Mouse (Mus musculus) embryonic facial prominence, embryonic 12.5 days (tissue): Measurements from ENCODE around the gene Hist1h3b. TPM values are rescaled to one million over a fixed set of nuclear protein-coding genes. Genes with fewer than 3 reads are reported as not detected.
"Not testable (repeated sequence)": the region's sequence is repeated elsewhere in the genome, so short reads cannot be mapped to it uniquely, and the experiment has no call there.

Experiments
- ATAC-seq: fragments of 200-750 bp; cut with Nextera tagmentation; 2 replicates; pipeline ENCODE4 v1.8.0; 2017; ENCODE audit not compliant: insufficient number of reproducible peaks, insufficient read depth, low FRiP score, low TSS enrichment
- H3K27ac ChIP-seq: fragments of 300-500 bp; sonication (generic); 2 replicates; pipeline ENCODE4 v1.5.1; 2016; ENCODE audit warnings: mild to moderate bottlenecking
- H3K27me3 ChIP-seq: fragments of 300-500 bp; sonication (generic); 2 replicates; pipeline ENCODE4 v1.6.1; 2016; ENCODE audit warnings: mild to moderate bottlenecking, moderate library complexity
- H3K36me3 ChIP-seq: fragments of 300-500 bp; sonication (generic); 2 replicates; pipeline ENCODE4 v1.6.1; 2016; ENCODE audit warnings: mild to moderate bottlenecking
- H3K4me1 ChIP-seq: fragments of 300-500 bp; sonication (generic); 2 replicates; pipeline ENCODE4 v1.6.1; 2016
- H3K4me2 ChIP-seq: fragments of 300-500 bp; sonication (generic); replicated peaks from 2 replicates; pipeline ENCODE4 v1.6.1; 2016; ENCODE audit warnings: mild to moderate bottlenecking, moderate library complexity
- H3K4me3 ChIP-seq: fragments of 300-500 bp; sonication (generic); 2 replicates; pipeline ENCODE4 v1.5.1; 2016; ENCODE audit warnings: mild to moderate bottlenecking
- H3K9ac ChIP-seq: fragments of 300-500 bp; sonication (generic); 2 replicates; pipeline ENCODE4 v1.6.1; 2016; ENCODE audit warnings: mild to moderate bottlenecking, moderate library complexity
- H3K9me3 ChIP-seq: fragments of 300-500 bp; sonication (generic); 2 replicates; pipeline ENCODE4 v1.6.1; 2016; ENCODE audit warnings: mild to moderate bottlenecking, moderate library complexity
- WGBS: fragments of 180-500 bp; shearing (Covaris S2); methylation state at CpG from one replicate; pipeline ENCODE4 v1.1.7; 2016; 5-methylcytosine and 5-hydroxymethylcytosine counted together
- polyA plus RNA-seq: library from polyadenylated mRNA; unstranded; fragments of >200 nt; fragmentation: Nextera tagmentation; extraction: Ambion mirVana; gene quantifications from 2 replicates; pipeline ENCODE4 v1.2.1, GENCODE M21; 2016

Hist1h3b gene
- polyA plus RNA-seq, result 14.0 and 23.7 TPM in 2 replicates

DNA sequence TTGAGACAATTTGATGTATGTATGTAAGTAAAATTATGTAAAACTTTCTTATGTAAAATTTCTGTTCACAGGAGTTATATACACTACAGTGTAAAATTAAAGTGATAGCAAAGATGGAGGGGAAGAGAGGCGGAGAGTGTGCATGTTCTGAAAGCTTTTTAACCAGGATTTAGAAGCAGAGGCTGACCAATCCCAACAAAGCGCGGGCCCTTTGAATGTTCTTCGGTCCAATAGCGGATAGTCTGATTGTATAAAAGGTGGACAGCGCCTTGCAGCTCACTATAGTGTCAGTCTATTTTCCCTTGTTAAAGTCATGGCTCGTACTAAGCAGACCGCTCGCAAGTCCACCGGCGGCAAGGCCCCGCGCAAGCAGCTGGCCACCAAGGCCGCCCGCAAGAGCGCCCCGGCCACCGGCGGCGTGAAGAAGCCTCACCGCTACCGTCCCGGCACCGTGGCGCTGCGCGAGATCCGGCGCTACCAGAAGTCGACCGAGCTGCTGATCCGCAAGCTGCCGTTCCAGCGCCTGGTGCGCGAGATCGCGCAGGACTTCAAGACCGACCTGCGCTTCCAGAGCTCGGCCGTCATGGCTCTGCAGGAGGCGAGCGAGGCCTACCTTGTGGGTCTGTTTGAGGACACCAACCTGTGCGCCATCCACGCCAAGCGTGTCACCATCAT lies at the start of gene Hist1h3b:
TSS of gene Hist1h3b (plus strand) at position 201 of the 675 bp plus-strand sequence.
- not testable (repeated sequence) for H3K36me3 ChIP-seq, H3K9me3 ChIP-seq

DNA sequence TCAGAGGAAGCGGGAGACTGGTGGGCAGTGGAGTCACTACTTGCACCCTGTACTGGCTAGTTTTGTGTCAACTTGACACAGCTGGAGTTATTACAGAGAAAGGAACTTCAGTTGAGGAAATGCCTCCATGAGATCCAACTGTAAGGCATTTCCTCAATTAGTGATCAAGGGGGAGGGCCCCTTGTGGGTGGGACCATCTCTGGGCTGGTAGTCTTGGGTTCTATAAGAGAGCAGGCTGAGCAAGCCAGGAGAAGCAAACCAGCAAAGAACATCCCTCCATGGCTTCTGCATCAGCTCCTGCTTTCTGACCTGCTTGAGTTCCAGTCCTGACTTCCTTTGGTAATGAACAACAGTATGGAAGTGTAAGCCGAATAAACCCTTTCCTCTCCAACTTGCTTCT lies 49.3 kb upstream of the Hist1h3b start:
- not testable (repeated sequence) for H3K4me3 ChIP-seq, H3K9ac ChIP-seq, H3K27me3 ChIP-seq, H3K4me2 ChIP-seq, H3K4me1 ChIP-seq, H3K27ac ChIP-seq, H3K36me3 ChIP-seq, H3K9me3 ChIP-seq, ATAC-seq
- 81% methylated on average over 2 of the region's 2 CpGs for WGBS

More for the DNA sequence above, at the start of gene Hist1h3b:
- ATAC-seq, result peak; percentile 88
- 1% methylated on average over 22 of the region's 47 CpGs for WGBS
- not testable (repeated sequence) for H3K4me1 ChIP-seq, H3K27me3 ChIP-seq
- H3K9ac ChIP-seq, result peak within 1 kb of the TSS; percentile 59
- H3K27ac ChIP-seq, result peak within 1 kb of the TSS; percentile 96
- H3K4me2 ChIP-seq, result peak within 1 kb of the TSS; percentile 57
- peak within 1 kb of the TSS; percentile 42 for H3K4me3 ChIP-seq

DNA sequence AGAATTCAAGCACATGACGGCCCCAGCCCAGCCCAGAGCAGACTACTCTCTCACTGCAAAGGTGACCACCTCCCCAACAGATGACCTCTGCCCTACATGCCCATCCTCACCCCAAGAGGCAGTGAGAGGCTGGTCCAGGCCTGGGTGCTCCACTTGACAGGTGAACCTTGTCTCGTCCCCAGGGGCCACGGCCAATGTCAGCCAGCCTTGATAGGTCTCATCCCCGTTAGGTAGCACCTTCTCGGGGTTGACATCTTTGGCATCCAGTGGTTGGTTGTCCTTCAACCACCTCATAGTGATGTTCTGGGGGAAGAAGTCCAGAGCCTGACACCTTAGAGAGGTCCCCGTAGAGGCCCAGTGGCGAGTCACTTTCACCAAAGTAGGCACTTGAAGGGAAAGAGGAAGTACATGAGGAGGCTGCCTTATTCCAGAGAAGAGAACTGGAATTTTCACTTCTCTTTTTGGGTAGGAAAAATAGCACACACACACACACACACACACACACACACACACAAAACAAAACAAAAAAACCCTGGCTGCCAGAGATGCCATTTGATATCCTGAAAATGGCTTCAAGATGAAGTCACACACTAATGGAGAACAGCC lies 46.2 kb upstream of the Hist1h3b start:
- Histone ChIP-seq H3K4me2 (no peak overlapping the region), H3K9ac (no peak overlapping the region), H3K9me3 (no peaks in the 10 kb centered on the region), H3K4me3 (no peak overlapping the region), H3K27ac (no peak overlapping the region), H3K4me1 (peaks cover 14% of the 10 kb centered on the region; the same call in 1 of the 2 replicates), H3K36me3 (no peaks in the 10 kb centered on the region), H3K27me3 (no peaks in the 10 kb centered on the region)
- no peak for ATAC-seq
- WGBS, result 94% methylated on average over 7 of the region's 7 CpGs

DNA sequence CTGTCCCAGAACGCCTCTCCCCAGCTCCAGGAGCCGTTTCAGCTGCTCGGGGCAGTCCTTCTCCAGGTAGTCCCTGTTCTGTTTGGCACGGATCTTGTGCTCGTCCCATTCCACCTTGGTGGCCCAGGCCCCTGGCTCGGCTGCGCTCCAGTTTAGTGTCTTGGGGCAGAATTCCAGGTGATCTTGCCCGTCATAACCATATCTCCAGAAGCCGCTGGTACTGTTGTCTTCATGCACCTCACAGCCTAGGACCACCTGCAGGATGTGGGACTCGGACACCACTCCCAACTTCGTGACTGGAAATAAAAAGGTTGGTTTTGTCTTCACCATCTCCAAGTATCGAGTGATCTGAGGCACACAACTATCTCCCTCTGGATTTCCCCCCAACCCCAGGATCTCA lies 45.3 kb upstream of the Hist1h3b start:
- 93% methylated on average over 12 of the region's 12 CpGs for WGBS
- peaks cover 14% of the 10 kb centered on the region; the same call in 1 of the 2 replicates for H3K4me1 ChIP-seq
- no peak for ATAC-seq
- H3K9me3 ChIP-seq, result no peaks in the 10 kb centered on the region
- H3K9ac ChIP-seq, result no peak overlapping the region
- H3K36me3 ChIP-seq, result no peaks in the 10 kb centered on the region
- H3K4me2 ChIP-seq, result no peak overlapping the region
- H3K4me3 ChIP-seq, result no peak overlapping the region
- H3K27ac ChIP-seq, result no peak overlapping the region
- H3K27me3 ChIP-seq, result no peaks in the 10 kb centered on the region

DNA sequence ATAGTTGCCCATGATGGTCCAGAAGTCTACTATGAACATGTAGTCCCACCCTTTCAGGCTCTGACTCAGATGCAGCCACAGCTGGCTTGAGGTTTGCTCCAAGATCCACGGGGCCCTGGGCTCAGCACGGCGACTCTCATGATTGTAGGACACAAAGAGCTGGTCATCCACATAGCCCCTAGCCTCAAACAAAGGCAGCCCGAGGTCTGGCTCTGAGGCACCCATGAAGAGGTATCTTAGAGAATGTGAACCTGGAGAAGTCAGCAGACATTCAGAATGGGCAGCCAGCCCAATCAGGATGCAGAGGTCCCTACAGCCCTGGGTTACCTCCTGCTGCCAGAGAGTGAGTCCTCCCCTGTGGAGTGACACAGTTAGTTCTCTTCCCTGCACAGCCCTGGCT lies 44.0 kb upstream of the Hist1h3b start:
- H3K27ac ChIP-seq, result no peak overlapping the region

DNA sequence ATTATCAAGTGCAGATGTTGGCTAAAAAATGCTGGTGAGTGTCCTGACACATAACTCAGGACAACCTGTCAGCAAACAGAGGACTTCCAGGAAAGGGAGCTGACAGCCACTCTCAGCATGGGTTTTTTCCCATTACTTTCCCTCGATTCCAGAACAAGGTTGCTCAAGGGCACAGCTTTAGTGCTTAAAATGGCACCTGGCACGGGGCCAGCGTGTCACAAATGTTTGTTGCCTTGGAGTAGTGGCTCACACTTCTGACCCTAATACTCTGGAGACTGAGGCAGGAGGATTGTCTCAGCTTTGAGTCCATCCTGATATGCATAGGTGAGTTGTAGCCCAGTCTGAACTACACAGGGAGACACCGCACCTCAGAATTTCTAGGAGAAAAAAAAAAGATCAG lies 43.4 kb upstream of the Hist1h3b start:
- no peak overlapping the region for H3K27ac ChIP-seq

More for the DNA sequence above, 44.0 kb upstream of the Hist1h3b start:
- no peak overlapping the region for H3K4me2 ChIP-seq
- no peaks in the 10 kb centered on the region for H3K27me3 ChIP-seq
- no peak for ATAC-seq
- no peaks in the 10 kb centered on the region for H3K36me3 ChIP-seq
- no peak overlapping the region for H3K9ac ChIP-seq
- 87% methylated on average over 4 of the region's 4 CpGs for WGBS
- H3K4me3 ChIP-seq, result no peak overlapping the region
- no peaks in the 10 kb centered on the region for H3K9me3 ChIP-seq
- peaks cover 14% of the 10 kb centered on the region; the same call in 1 of the 2 replicates for H3K4me1 ChIP-seq

DNA sequence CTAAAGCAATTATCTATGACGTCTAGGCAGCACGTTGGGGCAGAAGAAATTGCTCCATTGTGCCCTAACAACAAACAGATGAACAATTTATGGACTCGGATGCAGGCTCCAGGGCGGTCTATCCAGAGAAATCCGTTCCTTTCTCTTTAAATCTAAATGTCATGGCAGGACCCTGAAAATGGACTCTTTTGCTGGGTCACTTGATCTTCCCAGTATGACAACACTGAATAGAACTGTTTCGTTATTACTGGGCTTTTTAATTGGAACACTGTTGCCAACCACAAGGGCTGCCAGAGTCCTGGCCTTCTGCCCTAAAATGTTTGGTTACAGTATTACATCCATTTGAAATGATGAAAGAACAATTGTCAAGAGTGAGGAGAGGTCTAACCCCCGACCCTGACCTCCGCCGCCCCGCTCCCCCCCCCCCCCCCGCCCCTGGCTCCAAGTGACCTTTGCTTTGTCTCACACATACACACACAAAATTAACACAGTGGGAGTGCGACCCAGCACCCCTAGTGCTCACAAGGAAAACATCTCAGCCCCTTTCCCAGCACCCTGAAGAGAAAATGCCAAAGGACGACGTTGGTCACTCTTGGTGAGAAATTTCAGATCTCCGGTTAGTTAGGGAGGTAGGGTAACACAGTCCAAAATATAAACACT lies 42.2 kb upstream of the Hist1h3b start:
- Histone ChIP-seq H3K36me3 (no peaks in the 10 kb centered on the region), H3K9me3 (no peaks in the 10 kb centered on the region), H3K27me3 (no peaks in the 10 kb centered on the region), H3K4me3 (peak overlapping the region; percentile 36), H3K9ac (peak overlapping the region; percentile 43), H3K4me2 (peak overlapping the region; percentile 62), H3K27ac (no peak overlapping the region), H3K4me1 (peaks cover 14% of the 10 kb centered on the region; the same call in 1 of the 2 replicates)
- ATAC-seq, result no peak
- whole genome bisulfite sequencing, result 12% methylated on average over 15 of the region's 15 CpGs

More for the DNA sequence above, 43.4 kb upstream of the Hist1h3b start:
- peaks cover 14% of the 10 kb centered on the region; the same call in 1 of the 2 replicates for H3K4me1 ChIP-seq
- no peak for ATAC-seq
- no peak overlapping the region for H3K4me2 ChIP-seq
- H3K9me3 ChIP-seq, result no peaks in the 10 kb centered on the region
- 60% methylated on average over 4 of the region's 4 CpGs for WGBS
- no peak overlapping the region for H3K9ac ChIP-seq
- H3K27me3 ChIP-seq, result no peaks in the 10 kb centered on the region
- H3K4me3 ChIP-seq, result no peak overlapping the region
- H3K36me3 ChIP-seq, result no peaks in the 10 kb centered on the region

DNA sequence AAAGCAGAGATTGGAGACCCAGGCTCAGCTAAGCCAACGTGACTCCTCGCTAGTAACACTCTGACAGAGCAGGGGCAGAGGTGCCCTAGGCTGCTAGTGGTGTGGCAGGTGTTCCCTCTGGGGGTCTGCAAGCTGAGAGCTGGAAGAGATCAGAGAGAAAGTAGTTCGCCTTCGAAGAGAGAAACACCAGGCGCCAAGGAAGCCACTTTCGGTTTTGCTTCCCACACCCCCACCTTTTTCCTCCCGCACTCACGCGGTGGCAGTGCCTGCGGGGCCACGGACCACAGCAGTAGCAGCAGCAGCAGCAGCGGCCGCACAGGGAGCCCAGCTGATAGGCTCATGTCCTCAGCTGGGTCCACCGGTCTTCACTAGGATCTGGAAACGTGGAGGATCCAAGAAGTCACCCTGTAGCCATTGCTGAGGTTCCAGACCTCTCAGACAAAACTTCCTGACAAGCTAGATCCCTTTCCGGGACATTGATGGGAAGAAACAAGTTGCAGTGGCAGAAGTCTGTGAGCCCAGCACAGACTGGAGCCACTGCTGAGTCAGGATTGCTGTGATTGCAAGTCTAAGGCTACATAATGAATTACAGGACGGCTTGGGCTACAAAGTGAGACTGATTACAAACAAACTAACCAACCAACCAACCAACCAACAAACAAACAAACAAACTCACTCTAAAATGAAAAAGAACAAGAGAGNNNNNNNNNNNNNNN lies 41.5 kb upstream of the Hist1h3b start, which contains the start of gene Hfe:
TSS of gene Hfe (minus strand) at position 481 of the 716 bp plus-strand sequence.
- 3% methylated on average over 17 of the region's 17 CpGs for WGBS

DNA sequence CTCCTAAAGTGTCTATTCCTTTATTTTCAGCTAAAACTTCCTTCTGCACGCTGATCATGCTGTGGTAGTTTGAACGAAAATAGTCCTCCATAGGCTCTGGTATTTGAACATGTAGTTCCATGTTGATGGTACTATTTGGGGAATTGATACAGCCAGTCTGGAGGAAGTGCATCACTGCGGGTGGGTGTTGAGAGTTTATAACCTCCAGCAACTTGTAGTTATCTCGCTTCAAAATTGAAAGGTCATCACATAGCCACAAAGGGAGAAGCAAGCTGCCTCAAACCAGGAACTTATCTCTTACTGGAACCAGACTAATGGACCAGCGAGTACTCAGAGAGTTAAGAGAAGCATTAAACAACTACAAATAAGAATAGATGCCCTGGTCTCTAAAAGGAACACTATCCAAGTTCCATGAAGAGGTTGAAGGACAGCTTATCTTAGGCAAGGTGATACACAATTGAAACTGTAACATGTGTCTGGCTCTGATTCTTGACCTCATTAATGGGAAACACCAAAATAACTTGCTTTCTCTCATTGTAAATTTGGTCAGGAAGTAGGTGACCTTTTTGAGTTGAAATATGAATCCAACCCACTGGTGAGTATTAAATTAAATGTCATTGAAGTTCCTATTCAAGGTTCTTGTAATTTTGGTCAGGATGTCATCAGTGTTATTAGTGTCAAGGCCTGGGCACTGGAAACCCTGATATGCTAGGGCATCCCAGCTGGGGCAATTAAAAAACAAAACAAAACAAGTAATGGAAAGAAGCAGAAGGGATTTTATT lies 35.6 kb upstream of the Hist1h3b start:
- no peaks in the 10 kb centered on the region for H3K27me3 ChIP-seq
- H3K9ac ChIP-seq, result no peak overlapping the region
- H3K36me3 ChIP-seq, result no peaks in the 10 kb centered on the region
- H3K4me1 ChIP-seq, result no peaks in the 10 kb centered on the region
- ATAC-seq, result no peak
- H3K4me2 ChIP-seq, result no peak overlapping the region
- H3K27ac ChIP-seq, result no peak overlapping the region
- H3K4me3 ChIP-seq, result no peak overlapping the region
- 83% methylated on average over 5 of the region's 5 CpGs for WGBS
- no peaks in the 10 kb centered on the region for H3K9me3 ChIP-seq

More for the DNA sequence above, 41.5 kb upstream of the Hist1h3b start, which contains the start of gene Hfe:
- Histone ChIP-seq H3K36me3 (no peaks in the 10 kb centered on the region), H3K27me3 (no peaks in the 10 kb centered on the region), H3K4me2 (peak within 1 kb of the TSS; percentile 62), H3K4me1 (peaks cover 14% of the 10 kb centered on the region; the same call in 1 of the 2 replicates), H3K27ac (no peak within 1 kb of the TSS), H3K9me3 (no peaks in the 10 kb centered on the region), H3K9ac (peak within 1 kb of the TSS; percentile 43), H3K4me3 (peak within 1 kb of the TSS; percentile 36)
- no peak for ATAC-seq

DNA sequence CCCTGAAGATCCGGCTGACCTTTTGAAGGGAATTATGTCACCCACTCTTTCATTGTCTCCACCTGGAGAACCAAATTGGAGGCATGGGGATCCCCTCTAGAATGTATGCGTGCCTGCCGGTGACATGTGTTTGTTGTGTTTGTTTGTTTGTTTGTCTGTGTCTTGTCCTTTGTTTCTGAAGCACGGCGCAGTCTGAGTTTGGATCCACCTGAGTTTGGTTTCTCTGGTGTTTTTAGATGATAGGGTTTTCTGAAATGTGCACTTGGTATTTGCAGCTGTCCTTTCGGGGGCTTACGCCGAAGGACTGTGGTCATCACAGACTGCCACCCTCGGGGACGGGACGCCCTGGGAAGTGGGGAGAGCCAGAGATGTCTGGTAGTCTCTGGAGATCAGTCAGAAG lies 34.9 kb upstream of the Hist1h3b start:
- no peak overlapping the region for H3K4me3 ChIP-seq
- H3K27me3 ChIP-seq, result no peaks in the 10 kb centered on the region
- 59% methylated on average over 11 of the region's 11 CpGs for whole genome bisulfite sequencing
- H3K4me1 ChIP-seq, result no peaks in the 10 kb centered on the region
- H3K9me3 ChIP-seq, result no peaks in the 10 kb centered on the region
- no peak for ATAC-seq
- no peaks in the 10 kb centered on the region for H3K36me3 ChIP-seq
- H3K9ac ChIP-seq, result no peak overlapping the region
- no peak overlapping the region for H3K4me2 ChIP-seq
- H3K27ac ChIP-seq, result no peak overlapping the region
